Mouse (Mus musculus) neural tube, embryonic 12.5 days (tissue): ENCODE measurements around the gene Hivep1. TPM values are rescaled to one million over a fixed set of nuclear protein-coding genes. Genes with fewer than 3 reads are reported as not detected.

Experiments
- ATAC-seq: fragments of 200-750 bp; cut with Nextera tagmentation; 2 replicates; pipeline ENCODE4 v1.8.0; 2017; ENCODE audit warnings: low read depth, mild to moderate bottlenecking, moderate TSS enrichment, moderate library complexity; ENCODE audit not compliant: low FRiP score
- H3K27ac ChIP-seq: fragments of 300-500 bp; sonication (generic); 2 replicates; pipeline ENCODE4 v1.5.1; 2016
- H3K27me3 ChIP-seq: fragments of 300-500 bp; sonication (generic); replicated peaks from 2 replicates; pipeline ENCODE4 v1.6.1; 2016; ENCODE audit warnings: mild to moderate bottlenecking
- H3K36me3 ChIP-seq: fragments of 300-500 bp; sonication (generic); 2 replicates; pipeline ENCODE4 v1.6.1; 2016; ENCODE audit warnings: mild to moderate bottlenecking
- H3K4me1 ChIP-seq: fragments of 300-500 bp; sonication (generic); 2 replicates; pipeline ENCODE4 v1.6.1; 2016
- H3K4me2 ChIP-seq: fragments of 300-500 bp; sonication (generic); replicated peaks from 2 replicates; pipeline ENCODE4 v1.6.1; 2016; ENCODE audit warnings: mild to moderate bottlenecking
- H3K4me3 ChIP-seq: fragments of 300-500 bp; sonication (generic); 2 replicates; pipeline ENCODE4 v1.5.1; 2016
- H3K9ac ChIP-seq: fragments of 300-500 bp; sonication (generic); 2 replicates; pipeline ENCODE4 v1.6.1; 2016; ENCODE audit warnings: mild to moderate bottlenecking
- H3K9me3 ChIP-seq: fragments of 300-500 bp; sonication (generic); 2 replicates; pipeline ENCODE4 v1.6.1; 2016; ENCODE audit warnings: mild to moderate bottlenecking
- WGBS: fragments of 180-500 bp; shearing (Covaris S2); methylation state at CpG from one replicate; pipeline ENCODE4 v1.1.7; 2016; 5-methylcytosine and 5-hydroxymethylcytosine counted together
- polyA plus RNA-seq: library from polyadenylated mRNA; unstranded; fragments of >200 nt; fragmentation: Nextera tagmentation; extraction: Ambion mirVana; gene quantifications from 2 replicates; pipeline ENCODE4 v1.2.1, GENCODE M21; 2016

The Hivep1 gene
- polyA plus RNA-seq, 1 experiment from 2014 or later, result 18.1 TPM

DNA sequence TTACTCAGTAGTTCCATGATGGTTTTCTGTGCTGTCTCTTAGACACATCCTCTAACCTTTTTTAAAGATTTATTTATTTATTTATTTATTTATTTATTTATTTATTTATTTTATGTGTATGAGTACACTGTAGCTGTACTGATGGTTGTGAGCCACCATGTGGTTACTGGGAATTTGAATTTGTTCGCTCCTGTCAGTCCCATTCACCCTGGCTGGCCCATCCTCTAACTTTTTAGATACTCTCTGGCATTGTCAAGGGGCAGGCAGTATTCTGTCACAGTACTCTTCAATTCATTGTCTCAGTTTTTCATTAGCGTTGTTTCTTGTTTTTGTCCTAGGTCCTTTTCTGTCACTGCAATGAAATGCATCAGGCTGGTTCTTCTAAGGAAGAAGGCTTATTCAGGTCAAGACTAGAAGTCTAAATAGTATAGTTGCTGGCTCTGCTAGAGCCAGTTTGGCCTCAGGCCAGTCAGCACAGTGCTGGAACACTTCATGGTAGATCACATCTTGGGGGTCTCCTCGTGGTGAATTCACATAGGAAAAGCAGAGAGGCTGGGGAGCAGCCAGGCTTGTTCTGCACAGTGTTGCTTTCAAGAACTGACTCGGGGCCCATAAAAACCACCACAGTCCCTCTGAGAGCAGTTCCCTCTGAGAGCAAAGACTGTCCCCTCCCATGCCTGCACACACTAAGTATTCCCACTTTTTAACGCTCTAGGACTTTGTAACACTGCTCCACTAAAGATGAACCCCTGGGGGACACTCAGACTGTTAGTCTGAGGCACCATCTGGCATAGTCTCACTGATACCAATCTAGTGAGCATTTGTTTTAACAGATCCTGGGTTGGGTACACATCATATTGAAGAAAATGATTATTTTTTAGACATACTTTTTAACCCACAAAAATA, 70.2 kb downstream of the Hivep1 start:
- H3K27ac ChIP-seq, result no peak overlapping the region
- H3K27me3 ChIP-seq, result no peaks in the 10 kb centered on the region
- no peak overlapping the region for H3K4me3 ChIP-seq
- no peaks in the 10 kb centered on the region for H3K4me1 ChIP-seq
- H3K4me2 ChIP-seq, result no peak overlapping the region
- peaks cover 6% of the 10 kb centered on the region for H3K36me3 ChIP-seq
- no peaks in the 10 kb centered on the region for H3K9me3 ChIP-seq
- ATAC-seq, result no peak
- WGBS, result 74% methylated on average over 5 of the region's 5 CpGs
- no peak overlapping the region for H3K9ac ChIP-seq

DNA sequence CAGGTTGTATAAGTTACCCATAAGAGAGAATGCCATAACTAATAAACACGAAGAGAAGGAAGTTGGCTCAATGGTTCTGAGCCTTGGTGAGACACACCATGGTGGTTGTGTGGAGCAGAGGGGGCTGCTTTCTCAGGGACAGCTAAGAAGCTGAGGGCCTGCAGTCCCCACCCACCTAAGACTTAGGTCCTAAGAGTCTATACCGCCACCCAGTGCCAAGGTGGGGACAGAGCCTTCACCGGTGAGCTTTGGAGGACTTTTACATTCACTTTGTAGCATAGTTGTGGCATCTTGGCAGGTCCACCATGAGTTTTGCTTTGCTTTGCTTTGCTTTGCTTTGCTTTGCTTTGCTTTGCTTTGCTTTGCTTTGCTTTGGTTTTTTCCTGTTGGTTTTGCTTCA, 92.8 kb downstream of the Hivep1 start:
- 67% methylated on average over 3 of the region's 3 CpGs for WGBS
- ATAC-seq, result no peak
- no peak overlapping the region for H3K9ac ChIP-seq
- no peak overlapping the region for H3K4me3 ChIP-seq
- no peaks in the 10 kb centered on the region for H3K27me3 ChIP-seq
- H3K4me1 ChIP-seq, result peaks cover 9% of the 10 kb centered on the region
- H3K9me3 ChIP-seq, result no peaks in the 10 kb centered on the region
- H3K27ac ChIP-seq, result no peak overlapping the region
- H3K36me3 ChIP-seq, result peaks cover 6% of the 10 kb centered on the region; the same call in 1 of the 2 replicates
- H3K4me2 ChIP-seq, result no peak overlapping the region

GRCm38 (mm10) chr13:42149328-42150071, 97.7 kb downstream of the Hivep1 start:
- no peak overlapping the region for H3K27ac ChIP-seq
- 0 out of 2 replicates have a peak overlapping the region, but pooled peaks have one; percentile 3 for H3K4me2 ChIP-seq
- no peaks in the 10 kb centered on the region for H3K9me3 ChIP-seq
- H3K4me3 ChIP-seq, result no peak overlapping the region
- H3K4me1 ChIP-seq, result peaks cover 13% of the 10 kb centered on the region
- peak overlapping the region; percentile 17; the same call in 1 of the 2 replicates for H3K9ac ChIP-seq
- WGBS, result 27% methylated on average over 9 of the region's 9 CpGs
- H3K27me3 ChIP-seq, result no peaks in the 10 kb centered on the region
- H3K36me3 ChIP-seq, result peaks cover 1% of the 10 kb centered on the region; the same call in 1 of the 2 replicates
- peak; percentile 33; the same call in 1 of the 2 replicates for ATAC-seq

DNA sequence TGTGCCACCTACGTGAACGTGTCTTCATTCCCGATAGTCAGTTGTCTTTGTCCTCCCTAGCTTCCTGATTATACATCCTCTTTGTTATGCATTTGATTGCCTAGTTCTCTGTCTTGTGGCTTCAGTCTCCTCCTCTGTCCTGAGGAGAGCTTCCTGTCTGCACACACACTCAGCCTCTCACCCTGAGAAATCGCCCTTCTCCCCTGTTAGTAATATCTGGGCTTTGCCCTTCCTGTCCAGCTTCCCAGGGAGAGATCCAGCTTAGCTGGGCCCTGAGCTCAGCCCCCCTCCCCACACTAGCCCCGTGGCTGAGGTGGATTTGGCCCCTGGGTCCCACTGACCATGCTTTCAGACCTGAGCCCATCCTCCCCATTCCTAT, 98.2 kb downstream of the Hivep1 start:
- no peaks in the 10 kb centered on the region for H3K27me3 ChIP-seq
- no peak overlapping the region for H3K4me3 ChIP-seq
- H3K27ac ChIP-seq, result no peak overlapping the region
- H3K36me3 ChIP-seq, result peaks cover 7% of the 10 kb centered on the region
- 0 out of 2 replicates have a peak, but pooled peaks have one; percentile 21 for ATAC-seq
- WGBS, result 18% methylated on average over 5 of the region's 5 CpGs
- no peaks in the 10 kb centered on the region for H3K9me3 ChIP-seq
- peaks cover 13% of the 10 kb centered on the region for H3K4me1 ChIP-seq
- H3K4me2 ChIP-seq, result 0 out of 2 replicates have a peak overlapping the region, but pooled peaks have one; percentile 3
- H3K9ac ChIP-seq, result peak overlapping the region; percentile 17; the same call in 1 of the 2 replicates

DNA sequence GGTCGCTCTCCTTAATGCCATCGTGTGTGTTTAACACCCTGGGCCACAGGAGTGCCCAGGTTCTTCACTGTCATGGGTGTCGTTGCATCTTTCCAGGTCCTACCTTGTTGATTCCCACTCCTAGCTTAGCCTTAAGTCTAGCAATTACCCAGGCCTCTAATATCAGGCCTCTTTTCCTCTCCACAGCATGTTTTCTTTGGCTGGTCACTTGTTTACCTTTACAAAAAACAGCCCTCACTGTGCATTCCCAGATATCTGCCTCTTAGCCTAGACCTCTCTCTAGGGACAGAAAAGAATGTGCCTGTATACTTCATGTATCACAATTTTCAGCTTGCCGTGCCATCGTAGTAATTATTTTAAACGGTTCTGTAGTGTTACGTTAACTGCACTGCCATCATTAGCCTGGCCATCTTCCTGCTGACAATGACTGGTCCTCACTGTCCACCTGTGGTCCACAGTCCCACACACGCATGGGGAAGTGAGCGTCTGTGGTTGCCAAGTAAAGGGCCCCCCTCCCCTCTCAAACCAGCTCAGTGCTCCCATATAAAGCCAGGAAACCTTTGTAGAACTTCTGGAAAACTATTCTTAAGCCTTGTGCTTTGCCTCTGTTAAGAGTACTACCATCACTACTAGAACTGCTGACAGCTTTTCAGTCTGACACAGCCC, 98.8 kb downstream of the Hivep1 start:
- H3K9me3 ChIP-seq, result no peaks in the 10 kb centered on the region
- H3K27me3 ChIP-seq, result no peaks in the 10 kb centered on the region
- H3K4me2 ChIP-seq, result no peak overlapping the region
- peaks cover 12% of the 10 kb centered on the region for H3K36me3 ChIP-seq
- no peak overlapping the region for H3K27ac ChIP-seq
- 75% methylated on average over 9 of the region's 9 CpGs for WGBS
- ATAC-seq, result no peak
- H3K4me3 ChIP-seq, result no peak overlapping the region
- H3K4me1 ChIP-seq, result peaks cover 13% of the 10 kb centered on the region
- no peak overlapping the region for H3K9ac ChIP-seq

- no peak overlapping the region for H3K9ac ChIP-seq
- no peak for ATAC-seq
- H3K4me3 ChIP-seq, result no peak overlapping the region
- H3K4me1 ChIP-seq, result no peaks in the 10 kb centered on the region; the same call in 1 of the 2 replicates
- H3K27ac ChIP-seq, result no peak overlapping the region
- WGBS, result 95% methylated on average over 14 of the region's 14 CpGs
- H3K4me2 ChIP-seq, result no peak overlapping the region
- H3K9me3 ChIP-seq, result no peaks in the 10 kb centered on the region
- H3K36me3 ChIP-seq, result peaks cover 51% of the 10 kb centered on the region
- no peaks in the 10 kb centered on the region for H3K27me3 ChIP-seq
These were observed 106.4 kb downstream of the Hivep1 start for GRCm38 (mm10) chr13:42158259-42158658.

DNA sequence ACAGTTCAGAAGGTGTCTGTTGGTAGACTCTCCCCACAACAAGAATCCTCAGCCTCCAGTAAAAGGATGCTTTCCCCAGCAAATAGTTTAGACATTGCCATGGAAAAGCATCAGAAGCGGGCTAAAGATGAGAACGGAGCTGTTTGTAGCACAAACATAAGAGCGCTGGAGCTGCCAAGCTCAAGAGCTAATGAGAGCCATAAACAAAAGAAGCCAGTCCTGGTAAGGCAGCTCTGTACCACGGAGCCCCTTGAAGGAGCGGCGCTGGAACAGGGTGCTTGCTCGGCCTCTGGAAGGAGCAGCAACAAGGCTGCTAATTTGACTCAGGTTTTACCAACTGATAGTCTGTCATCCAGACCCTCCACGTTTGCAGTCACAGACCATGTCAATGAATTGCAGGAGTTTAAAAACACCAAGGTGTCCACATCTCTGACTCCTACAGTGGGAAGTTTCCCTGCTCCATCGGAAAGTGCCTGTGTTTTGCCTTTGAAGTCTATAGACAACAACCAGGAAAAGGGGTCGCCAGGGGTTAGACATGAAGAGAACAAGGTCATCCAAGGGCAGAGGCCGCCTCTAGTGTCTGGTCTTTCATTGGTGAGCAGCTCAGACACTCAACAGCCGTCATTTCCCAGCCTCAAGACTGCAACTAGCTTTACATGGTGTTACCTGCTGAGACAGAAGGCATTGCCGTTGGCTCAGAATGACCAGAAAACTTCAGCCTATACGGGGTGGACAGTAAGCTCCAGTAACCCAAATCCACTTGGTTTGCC, 107.8 kb downstream of the Hivep1 start:
- H3K36me3 ChIP-seq, result peaks cover 49% of the 10 kb centered on the region
- 75% methylated on average over 14 of the region's 14 CpGs for WGBS
- no peak for ATAC-seq

GRCm38 (mm10) chr13:42170802-42171201, 119.0 kb downstream of the Hivep1 start:
- Histone ChIP-seq H3K27ac (no peak overlapping the region), H3K4me1 (no peaks in the 10 kb centered on the region), H3K9ac (no peak overlapping the region), H3K36me3 (peaks cover 22% of the 10 kb centered on the region), H3K4me3 (no peak overlapping the region), H3K9me3 (no peaks in the 10 kb centered on the region), H3K27me3 (no peaks in the 10 kb centered on the region), H3K4me2 (no peak overlapping the region)
- no peak for ATAC-seq
- 86% methylated on average over 1 of the region's 1 CpGs for WGBS

More for the DNA sequence above, 107.8 kb downstream of the Hivep1 start:
- H3K4me1 ChIP-seq, result no peaks in the 10 kb centered on the region; the same call in 1 of the 2 replicates
- no peaks in the 10 kb centered on the region for H3K9me3 ChIP-seq
- H3K4me2 ChIP-seq, result no peak overlapping the region
- no peak overlapping the region for H3K4me3 ChIP-seq
- no peak overlapping the region for H3K9ac ChIP-seq
- H3K27me3 ChIP-seq, result no peaks in the 10 kb centered on the region
- H3K27ac ChIP-seq, result no peak overlapping the region

DNA sequence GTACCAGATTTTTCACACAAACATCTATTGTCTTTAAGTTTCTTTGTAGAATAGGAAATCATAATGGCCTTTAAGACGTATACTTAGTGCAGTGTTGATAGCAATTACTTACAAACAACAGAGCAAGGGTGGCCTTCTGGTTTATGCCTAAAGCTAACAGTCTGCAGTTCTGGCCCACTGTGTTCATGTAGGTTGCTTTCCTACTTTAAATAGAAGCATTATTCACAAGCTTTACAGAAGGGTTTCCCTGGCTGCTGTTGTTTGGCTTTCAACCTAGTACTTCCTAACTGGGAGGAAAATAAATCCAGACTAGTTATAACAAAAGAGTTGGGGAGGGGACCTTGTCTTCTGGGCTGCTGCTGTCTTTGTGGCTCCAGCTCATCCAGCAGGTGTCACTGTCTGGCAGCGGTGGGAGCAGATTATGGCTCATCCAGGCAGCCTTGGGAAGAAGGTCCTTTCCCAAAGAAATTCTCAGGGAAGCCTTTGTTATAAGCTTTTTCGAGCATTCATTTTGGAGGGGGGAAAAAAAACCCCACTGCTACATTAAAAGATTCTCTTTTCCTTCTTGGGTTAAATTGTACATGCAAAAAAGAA, 123.1 kb downstream of the Hivep1 start:
- no peak for ATAC-seq
- no peak overlapping the region for H3K4me2 ChIP-seq
- H3K9me3 ChIP-seq, result no peaks in the 10 kb centered on the region
- H3K4me1 ChIP-seq, result no peaks in the 10 kb centered on the region
- no peak overlapping the region for H3K9ac ChIP-seq
- H3K27me3 ChIP-seq, result no peaks in the 10 kb centered on the region
- no peak overlapping the region for H3K4me3 ChIP-seq
- WGBS, result 30% methylated on average over 3 of the region's 3 CpGs
- H3K36me3 ChIP-seq, result peaks cover 17% of the 10 kb centered on the region
- no peak overlapping the region for H3K27ac ChIP-seq

DNA sequence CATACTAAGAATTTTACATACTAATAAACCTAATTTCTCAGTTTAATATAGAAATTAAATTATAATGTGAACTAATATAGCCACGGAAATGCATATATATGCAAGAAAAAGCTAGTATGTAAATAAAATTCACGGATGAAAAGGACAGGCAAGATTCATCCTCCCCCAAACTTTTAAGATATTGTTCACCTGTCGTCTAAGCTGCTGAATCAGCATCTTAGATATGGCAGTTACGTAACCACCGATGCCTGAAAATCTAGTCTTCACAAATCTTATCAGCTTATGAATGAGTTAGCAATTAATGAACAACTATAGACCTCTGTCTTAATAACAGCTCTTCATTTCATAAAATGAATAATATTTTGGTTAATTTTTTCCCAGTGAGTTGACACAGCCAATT, 130.8 kb downstream of the Hivep1 start:
- H3K4me2 ChIP-seq, result no peak overlapping the region
- ATAC-seq, result no peak
- H3K36me3 ChIP-seq, result peaks cover 23% of the 10 kb centered on the region
- H3K27me3 ChIP-seq, result no peaks in the 10 kb centered on the region
- H3K9ac ChIP-seq, result no peak overlapping the region
- 94% methylated on average over 5 of the region's 5 CpGs for WGBS
- H3K27ac ChIP-seq, result no peak overlapping the region
- no peak overlapping the region for H3K4me3 ChIP-seq
- no peaks in the 10 kb centered on the region for H3K9me3 ChIP-seq
- no peaks in the 10 kb centered on the region for H3K4me1 ChIP-seq

GRCm38 (mm10) chr13:42184131-42184530, 132.3 kb downstream of the Hivep1 start:
- Histone ChIP-seq H3K4me2 (no peak overlapping the region), H3K27ac (no peak overlapping the region), H3K4me3 (no peak overlapping the region), H3K9me3 (no peaks in the 10 kb centered on the region), H3K4me1 (no peaks in the 10 kb centered on the region), H3K27me3 (no peaks in the 10 kb centered on the region), H3K36me3 (peaks cover 23% of the 10 kb centered on the region), H3K9ac (no peak overlapping the region)
- 96% methylated on average over 17 of the region's 17 CpGs for WGBS
- no peak for ATAC-seq
